In the genomic region with DNA sequence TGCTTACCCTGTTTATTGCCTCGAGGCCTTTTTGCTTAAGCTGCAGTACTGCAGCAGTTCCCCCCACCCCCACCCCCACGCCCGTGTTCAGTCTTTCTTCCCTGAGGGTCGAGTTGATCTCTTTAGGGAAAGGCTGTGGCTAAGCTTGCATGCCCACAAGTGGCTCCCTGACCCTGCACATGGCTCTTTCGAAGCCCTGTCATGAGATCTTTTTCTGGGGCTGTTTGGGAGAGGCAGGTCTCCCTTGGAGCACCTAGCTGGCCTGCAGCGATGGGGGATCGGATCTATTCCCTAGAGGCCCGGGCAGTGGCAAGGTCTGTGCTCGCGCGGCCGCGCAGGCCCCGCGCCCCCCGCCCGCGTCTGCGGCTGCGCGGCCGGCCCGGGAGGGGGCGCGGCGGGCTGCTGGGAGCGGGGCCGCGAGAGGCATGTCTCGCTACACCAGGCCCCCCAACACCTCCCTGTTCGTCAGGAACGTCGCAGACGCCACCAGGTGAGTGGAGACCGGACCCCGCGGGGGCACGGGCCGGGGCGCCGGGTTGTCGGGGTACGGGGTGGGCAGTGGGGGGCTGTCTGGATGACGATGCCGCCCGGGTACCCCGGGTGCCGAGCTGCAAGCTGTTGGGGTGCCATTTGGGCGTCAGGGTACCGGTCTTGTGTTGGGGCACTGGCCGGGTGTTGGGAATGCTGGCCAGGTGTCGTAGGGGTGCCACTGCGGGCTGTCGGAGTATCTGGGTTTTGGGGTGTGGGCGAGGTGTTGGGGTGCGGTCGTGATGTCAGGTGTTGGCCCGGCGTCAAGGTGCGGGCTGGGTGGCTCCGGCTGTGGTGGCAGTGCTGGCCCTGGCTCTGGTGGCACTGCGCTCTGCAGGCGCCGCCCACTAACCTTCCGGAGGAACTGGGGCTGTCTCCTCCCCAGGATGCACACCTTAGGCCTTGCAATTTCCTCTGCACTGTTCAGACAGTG, we compare ENCODE assay signal across 8 mouse cellular contexts. TPM values are rescaled to one million over a fixed set of nuclear protein-coding genes. Genes with fewer than 3 reads are reported as not detected.
DNase-seq lines count a peak whose midpoint lies in the region; ATAC-seq lines count a peak whose summit lies in the region.

A gene (plus strand): TSS at position 111 of the 961 bp plus-strand sequence.

- H3K36me3 ChIP-seq in forebrain, embryonic 10.5 days (replicated peaks): no peaks in the 10 kb centered on the region
- H3K36me3 ChIP-seq in limb, embryonic 13.5 days: no peaks in the 10 kb centered on the region
- no peaks in the 10 kb centered on the region for H3K36me3 ChIP-seq in midbrain, embryonic 14.5 days (ENCODE audit: control insufficient read depth, insufficient read depth, low read length)
- no peaks in the 10 kb centered on the region for H3K36me3 ChIP-seq in splenic B cell, adult 2 months (ENCODE audit: control insufficient read depth, insufficient read depth, low read length, poor library complexity, severe bottlenecking)

- peak; percentile 98 for ATAC-seq in inflammation-experienced regulatory T-cells, adult 6 months
- peak; percentile 85 for ATAC-seq in limb, embryonic 13.5 days (ENCODE audit: low FRiP score, low read depth)
- peak; percentile 87 for ATAC-seq in midbrain, embryonic 14.5 days (ENCODE audit: low FRiP score, low TSS enrichment)

- H3K4me3 ChIP-seq in forebrain, embryonic 10.5 days: peak within 1 kb of the TSS; percentile 84
- H3K4me3 ChIP-seq in limb, embryonic 13.5 days: peak within 1 kb of the TSS; percentile 66
- H3K4me3 ChIP-seq in midbrain, embryonic 14.5 days (replicated peaks; ENCODE audit: low read depth, low read length): peak within 1 kb of the TSS; percentile 79

- peak within 1 kb of the TSS; percentile 81 for H3K9ac ChIP-seq in limb, embryonic 13.5 days
- H3K9ac ChIP-seq in midbrain, embryonic 14.5 days (replicated peaks; ENCODE audit: low read length): peak within 1 kb of the TSS; percentile 95

- H3K4me2 ChIP-seq in limb, embryonic 13.5 days (replicated peaks): peak within 1 kb of the TSS; percentile 81
- peak within 1 kb of the TSS; percentile 95 for H3K4me2 ChIP-seq in midbrain, embryonic 14.5 days (ENCODE audit: low read length)

- peaks cover 20% of the 10 kb centered on the region for H3K4me1 ChIP-seq in forebrain, embryonic 10.5 days
- H3K4me1 ChIP-seq in limb, embryonic 13.5 days: peaks cover 12% of the 10 kb centered on the region
- peaks cover 16% of the 10 kb centered on the region; the same call in 1 of the 2 replicates for H3K4me1 ChIP-seq in midbrain, embryonic 14.5 days (ENCODE audit: control insufficient read depth, insufficient read depth, low read length)

- peak within 1 kb of the TSS; percentile 84 for H3K27ac ChIP-seq in forebrain, embryonic 10.5 days
- H3K27ac ChIP-seq in limb, embryonic 13.5 days: peak within 1 kb of the TSS; percentile 35
- peak within 1 kb of the TSS; percentile 87 for H3K27ac ChIP-seq in midbrain, embryonic 14.5 days (replicated peaks; ENCODE audit: low read depth, low read length)

- DNase-seq in adrenal gland, adult 18-20 months (ENCODE audit: low spot score in 2 of 2): peak; percentile 10 to 21
- DNase-seq in adrenal gland, postnatal 4 days (ENCODE audit: low spot score in 2 of 2): no peak
- DNase-seq in brain, adult 2 months (ENCODE audit: low read depth, low spot score): peak; percentile 89
- DNase-seq in forebrain, embryonic 10.5 days (ENCODE audit: extremely low spot score, low spot score): peak; percentile 57
- DNase-seq in midbrain, embryonic 14.5 days: peak; percentile 84
- DNase-seq in splenic B cell, adult 2 months (ENCODE audit: low read depth, low spot score): peak; percentile 54

- peaks cover 19% of the 10 kb centered on the region for H3K27me3 ChIP-seq in forebrain, embryonic 10.5 days (ENCODE audit: poor library complexity, severe bottlenecking)
- H3K27me3 ChIP-seq in limb, embryonic 13.5 days: no peaks in the 10 kb centered on the region
- H3K27me3 ChIP-seq in midbrain, embryonic 14.5 days (ENCODE audit: control insufficient read depth, insufficient read depth, low read length): no peaks in the 10 kb centered on the region
- no peaks in the 10 kb centered on the region; the same call in 1 of the 2 replicates for H3K27me3 ChIP-seq in splenic B cell, adult 2 months (ENCODE audit: control insufficient read depth, insufficient read depth, low read length, poor library complexity, severe bottlenecking)

- WGBS in forebrain, embryonic 10.5 days: 3% methylated on average over 64 of the region's 65 CpGs
- 3% methylated on average over 65 of the region's 65 CpGs for WGBS in limb, embryonic 13.5 days
- 2% methylated on average over 64 of the region's 65 CpGs for WGBS in midbrain, embryonic 14.5 days

- H3K9me3 ChIP-seq in forebrain, embryonic 10.5 days: peaks cover 3% of the 10 kb centered on the region; the same call in 1 of the 2 replicates
- peaks cover 6% of the 10 kb centered on the region; the same call in 1 of the 2 replicates for H3K9me3 ChIP-seq in limb, embryonic 13.5 days
- no peaks in the 10 kb centered on the region for H3K9me3 ChIP-seq in midbrain, embryonic 14.5 days (ENCODE audit: control insufficient read depth, low read length)

RNA-seq across cellular contexts. Expression of the gene that starts here (rescaled TPM):
- 1 to 10 TPM in 1 of 2 experiments, under 1 TPM in 1; 0.86 to 1.0 TPM for total RNA-seq in adrenal gland, adult 18-20 months (2021)
- 1 to 10 TPM; 4.3 to 5.1 TPM for total RNA-seq in adrenal gland, postnatal 4 days (2021)
- 4.1 and 4.2 TPM in 2 replicates for polyA plus RNA-seq in forebrain, embryonic 10.5 days (2016; fragmentation: Nextera tagmentation; extraction: Ambion mirVana)
- 1 to 10 TPM; 1.4 to 4.2 (median 3.5) TPM for polyA plus RNA-seq in inflammation-experienced regulatory T-cells, adult 6 months (2017; shearing (Covaris generic))
- 19.6 and 19.8 TPM in 2 replicates for polyA plus RNA-seq in limb, embryonic 13.5 days (2015; fragmentation: Nextera tagmentation; extraction: Ambion mirVana)
- 54.4 and 63.4 TPM in 2 replicates for polyA plus RNA-seq in midbrain, embryonic 14.5 days (2014; fragmentation: Nextera tagmentation; extraction: Ambion mirVana)

Comparison
In these comparisons a context has a peak if more than half of its experiments do, and no peak if none do; other contexts are left out.
1. DNase-seq: peak in adrenal gland, adult 18-20 months (2 of 2), brain, adult 2 months (single experiment), forebrain, embryonic 10.5 days (single experiment), midbrain, embryonic 14.5 days (single experiment) and splenic B cell, adult 2 months (single experiment); none in adrenal gland, postnatal 4 days (0 of 2).
2. H3K27ac ChIP-seq: peak in every context shown above with its lines; median percentile 87 in midbrain, embryonic 14.5 days; 84 in forebrain, embryonic 10.5 days; 35 in limb, embryonic 13.5 days.
3. Peak in every context shown above with its lines, with median percentiles within 50 percentile points of each other: H3K4me3 ChIP-seq and ATAC-seq.